Mouse (Mus musculus): Measurements from ENCODE around the gene Ccs.

DNA sequence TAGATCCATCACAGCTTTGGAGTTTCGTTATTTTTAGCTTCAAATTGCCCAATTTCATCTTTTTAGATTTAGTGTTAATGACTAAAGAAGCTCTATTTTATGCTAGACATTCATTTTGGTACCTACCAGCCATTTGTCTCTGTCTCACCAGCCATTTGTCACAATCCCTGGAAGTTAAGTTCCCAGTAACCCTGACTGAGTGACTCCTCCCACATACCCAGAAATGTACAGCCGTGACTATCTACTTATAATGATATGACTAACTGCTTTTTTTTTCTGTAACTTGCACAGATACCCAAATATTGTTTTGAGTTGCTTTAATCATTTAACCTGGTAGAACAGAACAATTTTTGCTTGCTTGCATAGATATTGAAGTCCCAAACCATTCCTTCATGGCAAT is 6.7 kb upstream of the Ccs start:
- TF ChIP-seq EP300 (IDR thresholded peaks at IDR 0.05; ENCODE audit: insufficient read depth, low read depth, low read length) (no peak), CTCF (IDR thresholded peaks at IDR 0.05; ENCODE audit: low read depth, low read length) (no peak)

Data from ES-Bruce4 (cell line).